Mouse (Mus musculus) left cerebral cortex, adult 11 months (tissue): ENCODE results near the gene Nsd1.
A peak's percentile ranks its signal among the peaks of the same experiment; 100 is the strongest.
"Not testable (repeated sequence)": the region's sequence is repeated elsewhere in the genome, so short reads cannot be mapped to it uniquely, and the experiment has no call there.

Source experiments
- DNase-seq: peaks from one replicate; pipeline ENCODE4 v3.0.0; 2022; ENCODE audit warnings: low spot score

Nsd1 gene

GRCm38 (mm10) chr13:55191535-55191934 is 18.0 kb upstream of the Nsd1 start:
- no peak for DNase-seq

- not testable (repeated sequence) for DNase-seq
Measured at GRCm38 (mm10) chr13:55202758-55203157, 6.8 kb upstream of the Nsd1 start.

GRCm38 (mm10) chr13:55203740-55204139 is 5.8 kb upstream of the Nsd1 start:
- no peak for DNase-seq

GRCm38 (mm10) chr13:55204667-55205389 is 4.8 kb upstream of the Nsd1 start:
- no peak for DNase-seq

- no peak for DNase-seq
Measured at GRCm38 (mm10) chr13:55205448-55206205, 4.0 kb upstream of the Nsd1 start.

- no peak for DNase-seq
Measured at GRCm38 (mm10) chr13:55208837-55209648, 539 bp upstream of the Nsd1 start.

- DNase-seq = no peak
Measured at GRCm38 (mm10) chr13:55210193-55210970, 800 bp downstream of the Nsd1 start.

- DNase-seq = no peak
Measured at GRCm38 (mm10) chr13:55210971-55211220, 1.3 kb downstream of the Nsd1 start.

- DNase-seq = peak; percentile 70
Measured at GRCm38 (mm10) chr13:55211221-55212010, 1.8 kb downstream of the Nsd1 start.

- no peak for DNase-seq
Measured at GRCm38 (mm10) chr13:55212011-55212360, 2.4 kb downstream of the Nsd1 start.

- peak; percentile 62 for DNase-seq
Measured at GRCm38 (mm10) chr13:55212361-55213137, 3.0 kb downstream of the Nsd1 start.

- DNase-seq = no peak
Measured at GRCm38 (mm10) chr13:55213138-55213806, 3.7 kb downstream of the Nsd1 start.

GRCm38 (mm10) chr13:55224364-55224763 is 14.8 kb downstream of the Nsd1 start:
- no peak for DNase-seq

GRCm38 (mm10) chr13:55230701-55231100 is 21.1 kb downstream of the Nsd1 start:
- no peak for DNase-seq

GRCm38 (mm10) chr13:55243205-55243604 is 33.6 kb downstream of the Nsd1 start:
- DNase-seq = no peak

- DNase-seq = no peak
Measured at GRCm38 (mm10) chr13:55247293-55248030, 37.9 kb downstream of the Nsd1 start.

GRCm38 (mm10) chr13:55249246-55249645 is 39.7 kb downstream of the Nsd1 start:
- no peak for DNase-seq

- no peak for DNase-seq
Measured at GRCm38 (mm10) chr13:55252820-55253219, 43.2 kb downstream of the Nsd1 start.

GRCm38 (mm10) chr13:55255052-55255652 is 45.6 kb downstream of the Nsd1 start:
- DNase-seq = no peak
